Mouse (Mus musculus): ENCODE results near the gene Gp1bb.

- TF ChIP-seq CTCF (IDR thresholded peaks at IDR 0.05) (peak; percentile 98), POLR2A (IDR thresholded peaks at IDR 0.05; ENCODE audit: insufficient read depth, low read depth, low read length) (no peak), EP300 (IDR thresholded peaks at IDR 0.05; ENCODE audit: insufficient read depth, low read depth, low read length) (peak; percentile 84)
Measured at GRCm38 (mm10) chr16:18617370-18618065, 4.7 kb downstream of the Gp1bb start.
